Mouse (Mus musculus): ENCODE data around the gene Ptf1a.

Ptf1a gene

DNA sequence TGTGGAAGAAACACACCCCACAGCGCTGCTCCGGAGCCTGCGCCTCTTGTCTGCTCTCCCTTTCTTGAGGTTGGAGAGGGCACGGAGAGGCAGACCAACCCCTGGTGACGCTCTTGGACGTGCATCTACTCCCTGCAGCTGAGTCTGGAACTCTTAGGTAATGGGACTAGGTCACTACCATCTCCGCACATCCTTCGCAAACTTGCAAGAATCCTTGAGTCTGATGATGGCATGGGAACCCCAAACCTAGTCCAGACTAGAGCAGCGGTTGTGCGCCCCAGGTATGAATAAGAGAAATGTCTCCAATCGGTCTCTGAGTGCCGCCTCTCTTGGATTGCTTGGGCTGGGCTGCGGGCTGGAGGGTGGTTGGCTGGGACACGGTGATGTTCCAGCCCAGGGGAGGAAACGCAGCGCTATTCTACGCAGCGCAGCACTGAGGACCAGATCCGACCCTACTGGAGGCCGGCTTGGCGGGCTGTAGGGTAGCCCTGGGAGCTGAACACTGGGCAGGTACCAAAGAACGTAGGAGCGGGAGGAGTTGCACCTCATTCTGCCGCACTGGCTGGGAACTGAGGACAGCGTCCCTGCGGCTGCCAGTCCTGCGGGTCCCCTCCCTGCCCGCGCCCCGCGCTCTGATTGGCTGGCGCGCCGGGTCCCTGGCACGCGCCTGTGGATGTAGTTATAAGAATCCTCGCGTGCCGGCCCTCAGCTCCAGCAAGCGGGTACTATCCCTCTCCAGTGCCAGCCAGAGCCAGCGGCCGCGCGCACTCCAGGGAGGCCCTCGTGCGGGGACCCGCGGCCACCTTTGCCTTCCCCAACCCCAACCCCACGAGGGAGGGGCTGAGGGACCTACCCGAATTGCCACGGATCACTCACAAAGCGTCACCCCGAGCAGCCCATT is at the start of gene Ptf1a:
Gene Ptf1a (plus strand): TSS at position 733 of the 901 bp plus-strand sequence.
- DNase-seq (ENCODE audit: low spot score in 2 of 2), result no peak

DNA sequence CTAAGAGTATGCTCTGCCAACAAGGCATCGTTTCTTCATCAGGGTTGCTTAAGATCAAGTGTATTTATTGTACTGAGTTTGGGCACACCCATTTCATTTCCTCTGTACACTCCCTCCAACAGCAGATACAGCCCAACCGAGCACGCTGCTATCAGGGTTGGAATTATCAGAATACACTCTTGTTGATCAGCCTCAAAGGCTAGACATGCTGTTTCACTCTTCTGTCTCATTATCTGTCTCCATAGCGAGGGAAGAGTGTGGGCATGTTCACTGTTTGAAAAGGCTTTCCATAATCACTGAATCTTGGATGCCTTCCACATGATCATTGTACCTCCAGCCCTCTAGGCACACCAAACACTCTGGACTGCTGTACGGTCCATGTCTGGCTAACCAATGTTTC is 40.1 kb upstream of the Ptf1a start:
- DNase-seq (ENCODE audit: low spot score in 2 of 2), result no peak

DNA sequence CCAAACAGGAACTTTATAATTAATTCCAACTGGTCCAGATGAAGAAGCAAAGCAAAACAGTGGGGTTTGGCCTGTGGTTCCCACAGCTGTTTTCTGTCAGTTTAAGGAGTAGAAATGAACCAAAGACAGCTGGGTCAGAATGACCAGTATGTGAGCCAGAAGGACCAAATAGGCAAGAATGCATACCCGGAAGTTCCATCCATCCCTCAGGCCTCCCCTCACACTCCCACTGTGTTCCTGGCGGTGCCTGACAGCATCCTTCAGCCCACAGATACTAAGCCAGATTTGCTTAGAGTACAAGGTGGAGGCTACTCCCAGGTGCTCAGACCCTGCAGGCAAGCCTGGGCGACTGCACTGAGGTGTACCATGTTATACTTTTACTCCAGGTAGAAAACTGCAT is 38.9 kb upstream of the Ptf1a start:
- DNase-seq (ENCODE audit: low spot score in 2 of 2), result no peak

DNA sequence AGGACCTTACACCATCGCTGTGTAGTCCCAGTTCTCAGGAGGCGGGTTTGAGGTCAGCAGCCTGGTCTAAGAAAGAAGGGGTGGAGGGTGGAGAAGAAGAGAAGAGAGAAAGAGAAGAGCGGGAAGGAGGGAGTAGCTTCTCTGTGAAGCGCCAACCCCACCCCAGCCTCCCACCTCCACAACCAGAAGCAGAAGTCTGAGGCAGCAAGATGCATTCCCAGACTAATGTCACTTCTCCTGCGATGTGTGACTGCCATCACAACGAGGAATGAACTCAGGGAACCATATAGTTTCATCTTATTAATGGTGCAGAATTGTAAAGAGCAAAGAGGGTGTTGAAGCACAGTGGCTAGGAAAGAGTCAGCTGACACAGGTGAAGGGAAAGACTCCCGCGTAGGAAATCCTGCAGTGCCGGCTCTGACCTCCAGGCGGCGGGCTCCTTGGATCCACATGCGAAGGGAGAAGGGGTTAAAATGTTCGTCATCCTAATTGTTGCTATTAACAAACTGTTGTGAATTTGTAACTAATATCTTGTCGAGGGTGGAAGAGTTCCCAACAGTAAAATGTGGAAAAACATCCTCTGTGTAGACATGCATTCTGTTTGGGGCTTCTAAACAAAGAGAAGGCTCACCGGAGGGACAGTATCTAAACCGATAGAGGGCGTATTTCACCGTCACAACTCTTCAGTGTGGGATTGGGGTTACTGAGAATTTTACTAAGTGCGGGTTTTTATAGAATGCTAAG is 31.1 kb upstream of the Ptf1a start:
- peak in 1 of 2 experiments; percentile 68 for DNase-seq (ENCODE audit: low spot score in 2 of 2)

DNA sequence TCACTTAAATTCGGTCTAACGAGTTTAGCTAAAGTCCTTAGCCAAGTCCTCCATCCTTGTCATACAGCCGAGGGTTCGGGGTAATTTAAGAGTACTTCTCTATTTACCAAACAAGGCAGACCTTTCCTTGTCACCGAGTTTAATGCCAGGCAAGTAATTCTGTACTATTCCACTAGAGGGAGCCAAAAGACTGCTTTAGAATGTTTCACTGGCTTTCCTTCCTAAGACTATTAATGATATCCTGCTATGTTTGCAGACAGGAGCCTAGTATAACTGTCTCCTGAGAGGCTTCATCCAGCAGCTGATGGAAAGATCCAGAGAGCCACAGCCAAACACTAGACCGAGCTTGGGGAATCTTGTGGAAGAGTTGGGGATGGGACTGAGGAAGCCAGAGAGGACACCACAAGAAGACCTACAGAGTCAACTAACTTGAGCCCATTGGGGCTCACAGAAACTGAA is 30.4 kb upstream of the Ptf1a start:
- DNase-seq (ENCODE audit: low spot score in 2 of 2), result no peak

DNA sequence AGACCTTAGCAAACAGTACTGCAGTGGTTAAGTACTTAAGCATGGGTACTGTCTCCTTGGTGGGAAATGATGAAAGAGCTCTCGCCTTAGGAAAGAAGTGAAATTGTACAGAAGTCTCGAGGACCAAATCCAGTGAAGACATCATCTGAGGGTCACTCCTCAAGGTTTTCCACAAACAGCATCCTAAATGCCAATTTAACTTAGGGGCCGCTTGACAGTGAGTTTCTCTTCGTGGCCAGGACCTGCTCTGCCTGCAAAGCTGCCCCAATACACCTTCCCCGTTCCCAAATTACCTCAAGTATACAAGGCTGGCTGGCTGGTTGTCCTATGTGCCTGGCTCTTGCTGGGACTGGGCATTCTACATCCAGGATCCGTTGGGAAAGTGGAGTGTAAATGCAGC is 29.4 kb upstream of the Ptf1a start:
- DNase-seq (ENCODE audit: low spot score in 2 of 2), result no peak

DNA sequence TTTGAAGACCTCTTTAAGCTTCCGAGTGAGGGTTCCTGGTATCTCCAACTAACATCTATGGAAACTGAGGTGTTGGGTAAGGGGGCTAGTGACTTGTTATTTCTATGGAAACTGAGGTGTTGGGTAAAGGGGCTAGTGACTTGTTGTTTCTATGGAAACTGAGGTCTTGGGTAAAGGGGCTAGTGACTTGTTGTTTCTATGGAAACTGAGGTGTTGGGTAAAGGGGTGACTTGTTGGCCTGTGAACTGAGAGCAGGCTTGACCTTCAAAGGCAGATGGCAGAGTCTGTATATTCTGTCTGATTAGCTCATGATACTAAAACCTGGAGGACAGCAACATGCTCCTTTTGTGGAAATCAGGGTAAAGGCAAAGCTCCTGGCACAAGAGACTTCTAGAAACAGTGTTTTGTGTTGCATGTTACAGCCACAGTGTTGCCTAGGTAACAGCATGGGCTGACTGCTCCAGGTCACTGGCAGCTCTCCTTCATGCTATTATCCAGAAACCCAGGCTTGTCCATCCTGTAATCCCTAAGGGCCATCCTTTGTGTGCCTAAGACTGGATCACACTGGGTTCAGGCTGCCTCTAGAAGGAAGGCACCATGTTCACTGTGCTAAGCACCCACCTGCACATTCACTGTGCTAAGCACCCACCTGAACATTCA is 25.6 kb upstream of the Ptf1a start:
- no peak for DNase-seq (ENCODE audit: low spot score in 2 of 2)

DNA sequence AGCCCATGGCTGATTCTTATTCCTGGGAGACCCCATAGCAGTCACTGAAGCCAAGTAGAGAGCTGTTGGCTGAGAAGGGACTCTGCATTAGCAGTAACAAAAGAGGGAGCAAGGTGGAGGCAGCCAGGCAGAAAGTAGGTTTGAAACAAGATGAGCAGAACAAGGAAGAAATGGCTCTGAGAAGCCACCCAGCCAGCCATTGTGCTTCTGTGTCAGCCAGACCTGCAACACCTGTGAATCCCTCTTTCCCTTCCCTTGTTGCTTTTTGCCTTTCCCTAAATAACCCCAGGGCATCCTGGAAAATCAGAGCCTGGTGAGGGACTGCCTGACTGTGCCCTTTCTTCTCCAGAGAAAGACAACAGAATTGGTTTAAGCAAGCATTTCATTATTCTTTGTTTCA is 23.2 kb upstream of the Ptf1a start:
- no peak for DNase-seq (ENCODE audit: low spot score in 2 of 2)

DNA sequence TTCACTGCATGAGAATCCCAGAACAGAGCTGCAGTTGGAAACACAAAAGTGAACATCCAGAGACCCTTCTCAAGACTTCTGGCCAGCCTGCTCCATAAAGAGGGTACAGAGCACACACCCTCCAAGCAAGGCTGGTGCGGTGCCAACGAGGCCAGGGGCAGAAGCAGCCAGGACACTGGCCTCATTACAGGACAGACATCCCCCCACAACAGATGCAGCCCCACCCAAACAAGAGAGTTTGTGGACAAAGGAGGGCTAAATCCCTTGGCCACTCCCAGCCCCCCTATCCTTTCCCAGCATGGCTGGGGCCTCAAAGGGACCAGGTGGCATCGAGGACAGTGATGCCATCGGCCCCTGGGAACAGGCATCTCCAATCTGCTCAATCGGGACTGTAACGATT is 22.4 kb upstream of the Ptf1a start:
- no peak for DNase-seq (ENCODE audit: low spot score in 2 of 2)

DNA sequence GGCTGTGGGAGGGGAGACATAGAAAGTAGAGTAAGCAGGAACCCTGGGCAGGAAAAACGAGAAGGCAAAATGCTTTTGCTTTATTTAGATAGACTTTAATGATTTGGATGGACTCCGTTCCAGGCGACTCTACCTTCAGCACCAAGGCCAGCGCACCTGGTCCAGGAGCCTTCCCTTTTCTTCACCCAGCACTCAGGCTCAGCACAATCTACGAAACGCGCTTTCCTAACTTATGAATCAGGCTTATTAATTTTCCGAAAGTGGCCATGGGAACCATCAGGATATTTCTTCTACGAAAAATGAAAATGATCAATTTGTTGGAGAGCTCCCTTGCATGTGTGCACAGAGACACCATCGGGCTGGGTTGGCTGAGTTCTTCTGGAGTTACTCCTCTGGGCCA is 16.4 kb upstream of the Ptf1a start:
- DNase-seq (ENCODE audit: low spot score in 2 of 2), result no peak

DNA sequence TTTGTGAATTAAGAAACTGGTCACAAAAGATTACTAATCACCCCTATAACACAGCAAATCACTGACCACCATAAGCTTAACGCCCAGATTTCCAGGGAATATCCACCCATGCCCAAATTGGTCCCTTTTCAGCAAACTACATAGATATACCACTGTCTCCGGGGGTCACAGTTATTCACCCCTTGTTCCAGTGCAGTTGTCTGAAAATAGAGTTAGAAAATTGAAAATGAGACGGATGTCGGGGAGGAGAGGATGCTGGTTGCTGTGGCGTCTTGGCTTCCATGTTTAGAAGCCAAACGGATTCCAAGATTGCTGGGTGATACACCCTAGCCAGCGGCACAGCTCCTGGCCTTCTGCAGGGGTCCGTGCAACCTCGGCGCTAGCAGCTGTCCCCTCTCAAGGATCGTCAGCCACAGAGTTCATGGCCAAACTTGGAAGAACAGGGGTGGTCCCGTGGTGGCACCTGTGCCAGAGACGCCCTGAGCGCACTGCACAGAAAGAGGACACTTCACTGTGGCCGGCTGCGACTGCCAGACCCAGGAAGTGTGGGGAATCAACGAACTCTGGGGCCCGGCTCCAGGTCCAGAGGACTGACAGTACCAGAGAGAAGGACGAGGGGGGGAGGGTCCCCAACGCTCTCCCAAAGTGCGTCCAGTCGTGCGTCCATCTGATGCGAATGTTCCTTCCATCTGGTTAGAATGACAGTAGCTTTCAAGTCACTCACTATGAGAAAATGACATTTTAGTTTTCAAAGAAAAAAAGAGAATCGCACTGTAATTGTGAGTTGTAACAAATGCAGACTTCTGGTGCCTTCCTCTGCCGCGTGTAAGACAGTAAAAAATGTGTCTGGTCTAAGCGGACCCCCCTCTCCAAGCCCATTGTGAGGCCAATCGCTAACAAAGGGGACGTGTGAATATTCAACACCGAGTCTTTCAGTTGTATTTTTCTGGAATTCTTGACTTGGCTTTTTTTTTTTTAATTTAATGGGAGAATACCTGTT is 15.5 kb upstream of the Ptf1a start:
- no peak for DNase-seq (ENCODE audit: low spot score in 2 of 2)

DNA sequence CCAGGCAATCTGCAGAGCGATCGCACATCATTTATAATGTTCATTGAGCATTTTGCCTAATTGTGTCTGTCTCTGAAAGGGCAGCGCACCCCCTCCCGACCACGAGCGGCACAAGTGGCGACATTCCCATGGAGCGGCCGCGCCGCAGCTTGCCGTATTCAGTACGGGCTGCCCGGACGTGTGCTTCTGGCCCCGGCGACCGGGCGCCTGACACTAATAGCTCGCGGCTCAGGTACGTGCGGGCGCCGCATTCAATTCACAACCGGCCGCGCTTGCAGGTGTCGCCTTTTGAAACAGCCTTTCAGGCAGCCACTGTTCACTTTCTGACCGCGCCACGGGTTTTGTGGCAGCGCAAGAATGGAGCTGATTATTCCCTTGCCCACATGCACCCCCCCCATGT is 14.7 kb upstream of the Ptf1a start:
- no peak for DNase-seq (ENCODE audit: low spot score in 2 of 2)

DNA sequence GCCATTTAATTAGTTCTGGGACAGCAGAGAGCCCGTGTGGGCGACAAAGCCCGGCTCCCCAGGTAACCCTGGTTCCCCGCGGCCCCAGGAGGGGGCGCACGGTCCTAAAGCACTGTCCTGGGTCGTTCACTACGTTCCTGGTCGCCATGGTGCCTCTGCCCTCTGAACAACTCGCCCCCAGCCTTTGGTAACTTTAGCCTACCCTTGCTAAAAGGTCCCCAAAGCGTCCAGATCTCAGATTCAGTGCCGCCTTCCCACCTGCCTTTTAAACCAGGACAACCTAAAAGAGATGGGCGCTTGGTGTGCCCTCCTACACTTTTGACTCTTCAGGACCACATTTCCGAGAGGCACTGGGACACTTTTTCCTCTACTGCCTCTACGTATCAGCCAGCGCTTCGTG is 14.3 kb upstream of the Ptf1a start:
- DNase-seq (ENCODE audit: low spot score in 2 of 2), result no peak

DNA sequence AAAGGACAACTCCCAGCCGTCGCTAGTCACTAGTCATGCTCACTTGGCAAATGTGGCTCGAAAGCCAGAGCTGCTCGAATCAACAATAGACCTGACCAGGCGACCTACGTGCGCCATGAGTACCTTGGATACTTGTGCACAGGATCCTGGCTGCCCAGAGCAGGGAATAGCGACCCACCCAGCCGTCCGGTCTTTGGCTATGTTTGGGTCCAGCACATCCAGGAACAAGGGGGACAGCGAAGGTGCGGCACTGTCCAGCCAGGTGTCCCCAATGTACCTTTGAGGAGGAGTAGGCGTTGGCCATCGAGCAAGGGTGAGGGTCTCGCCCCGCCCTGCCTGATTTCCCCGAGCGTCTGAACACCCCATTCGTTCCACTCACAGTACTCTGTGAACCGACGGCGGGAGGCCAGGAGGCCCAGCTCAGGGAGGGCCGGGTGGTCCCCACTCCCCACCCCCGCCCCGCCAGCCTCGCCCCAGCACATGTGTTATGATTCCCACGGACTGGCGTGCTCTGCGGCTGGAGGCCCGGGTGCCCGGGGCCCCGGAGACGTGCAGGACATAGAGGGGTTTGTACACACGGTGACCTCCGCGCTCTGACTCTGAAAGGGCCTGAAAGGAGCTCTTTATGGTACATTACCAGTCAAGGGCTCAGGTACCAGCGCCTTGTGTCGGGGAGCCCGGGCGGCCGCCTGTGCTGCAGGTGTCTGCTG is 13.7 kb upstream of the Ptf1a start:
- no peak for DNase-seq (ENCODE audit: low spot score in 2 of 2)

DNA sequence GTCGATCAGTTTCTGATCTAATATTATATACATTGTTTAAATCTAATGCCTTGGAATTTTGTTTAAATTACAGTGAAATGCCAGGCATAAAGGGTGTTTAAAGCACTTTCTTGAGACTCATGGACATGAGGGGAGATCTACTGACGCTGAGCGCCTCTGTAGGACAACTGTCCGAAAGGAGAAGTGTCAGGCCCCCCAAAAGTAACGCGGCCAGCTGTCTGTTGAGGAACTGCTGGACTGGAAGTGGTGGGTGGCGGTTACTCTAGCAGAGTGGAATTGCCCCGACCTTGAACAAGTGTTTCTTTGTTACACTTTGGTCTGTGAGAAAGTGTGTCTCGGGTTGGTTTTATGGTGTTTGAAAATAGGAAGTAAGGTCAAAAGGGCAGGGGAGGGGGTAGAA is 1.1 kb upstream of the Ptf1a start:
- no peak for DNase-seq (ENCODE audit: low spot score in 2 of 2)

DNA sequence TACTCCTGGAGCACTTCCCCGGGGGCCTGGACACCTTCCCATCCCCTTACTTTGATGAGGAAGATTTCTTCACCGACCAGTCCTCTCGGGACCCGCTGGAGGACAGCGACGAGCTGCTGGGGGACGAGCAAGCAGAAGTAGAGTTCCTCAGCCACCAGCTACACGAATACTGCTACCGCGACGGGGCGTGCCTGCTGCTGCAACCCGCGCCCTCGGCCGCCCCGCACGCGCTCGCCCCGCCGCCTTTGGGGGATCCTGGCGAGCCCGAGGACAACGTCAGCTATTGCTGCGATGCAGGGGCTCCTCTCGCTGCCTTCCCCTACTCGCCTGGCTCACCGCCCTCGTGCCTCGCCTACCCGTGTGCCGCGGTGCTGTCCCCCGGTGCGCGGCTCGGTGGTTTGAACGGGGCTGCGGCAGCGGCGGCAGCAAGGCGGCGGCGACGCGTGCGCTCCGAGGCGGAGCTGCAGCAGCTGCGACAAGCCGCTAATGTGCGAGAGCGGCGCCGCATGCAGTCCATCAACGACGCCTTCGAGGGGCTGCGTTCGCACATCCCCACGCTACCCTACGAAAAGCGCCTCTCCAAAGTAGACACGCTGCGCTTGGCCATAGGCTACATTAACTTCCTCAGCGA is 523 bp downstream of the Ptf1a start:
- no peak for DNase-seq (ENCODE audit: low spot score in 2 of 2)

DNA sequence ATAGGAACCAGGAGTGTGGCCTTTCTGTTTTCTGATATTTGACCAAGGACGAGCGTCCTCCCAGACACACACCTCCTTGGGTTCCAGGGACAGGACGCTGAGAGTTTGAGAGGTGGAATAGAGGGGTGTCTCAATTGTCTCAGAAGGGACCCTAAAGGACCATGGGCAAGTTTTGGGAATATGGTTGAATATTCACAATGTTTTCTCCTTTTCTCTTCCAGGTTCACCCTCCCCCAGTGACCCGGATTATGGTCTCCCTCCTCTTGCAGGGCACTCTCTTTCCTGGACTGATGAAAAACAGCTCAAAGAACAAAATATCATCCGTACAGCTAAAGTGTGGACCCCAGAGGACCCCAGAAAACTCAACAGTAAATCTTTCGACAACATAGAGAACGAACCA is 1.3 kb downstream of the Ptf1a start:
- DNase-seq (ENCODE audit: low spot score in 2 of 2), result no peak

DNA sequence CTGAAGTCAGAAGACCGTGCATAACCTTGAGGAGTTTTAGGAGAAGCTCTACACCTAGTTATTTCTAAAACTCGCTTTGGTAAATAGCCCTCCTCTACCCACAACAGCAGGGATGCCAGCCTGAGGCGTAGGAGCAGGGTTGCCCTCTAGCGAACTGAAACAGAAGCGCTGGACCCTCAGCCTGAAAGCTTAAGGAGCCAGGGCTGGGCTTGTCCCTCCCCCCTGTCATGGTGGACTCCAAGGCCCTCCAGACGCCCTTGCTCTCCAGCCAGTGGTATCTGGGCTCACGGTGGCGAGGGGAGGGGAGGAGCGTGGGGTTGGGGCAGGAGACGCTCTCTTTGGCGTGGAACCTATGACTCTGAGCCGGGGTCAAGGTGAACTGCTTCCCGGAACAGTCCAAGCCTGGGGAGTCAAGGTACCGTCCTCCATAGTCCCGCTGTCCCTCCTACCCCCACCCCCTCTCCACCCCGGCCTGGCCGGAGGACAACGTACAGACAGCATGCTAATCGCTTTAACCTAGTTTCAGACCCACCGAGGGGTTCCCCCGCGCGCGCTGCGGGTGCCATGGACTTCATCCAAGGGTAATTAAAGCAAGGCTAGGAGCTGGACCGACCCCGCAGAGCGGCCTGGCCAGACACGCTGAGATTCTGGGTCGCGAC is 2.7 kb downstream of the Ptf1a start:
- no peak for DNase-seq (ENCODE audit: low spot score in 2 of 2)

DNA sequence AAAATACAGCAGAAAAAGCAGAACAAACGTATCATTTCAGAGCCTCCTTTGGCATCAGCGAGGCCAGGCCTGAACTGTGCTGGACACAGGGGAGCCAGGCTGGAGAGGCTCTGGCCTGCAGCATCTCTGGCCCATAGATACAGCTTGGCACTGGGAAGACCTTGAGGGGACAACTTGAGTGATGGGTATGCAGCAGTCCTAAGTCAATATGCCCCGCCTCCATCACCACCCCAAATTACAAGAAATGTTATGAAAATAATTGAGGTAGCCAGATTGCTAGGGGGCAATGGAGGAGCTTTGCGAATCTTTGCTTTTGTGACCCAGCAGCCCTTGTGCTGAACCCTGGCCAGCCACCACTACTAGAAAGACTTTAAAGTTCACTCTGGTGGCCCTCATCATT is 3.8 kb downstream of the Ptf1a start:
- no peak for DNase-seq (ENCODE audit: low spot score in 2 of 2)
